Mouse (Mus musculus): ENCODE data around the gene Glcci1. TPM values are rescaled to one million over a fixed set of nuclear protein-coding genes. Genes with fewer than 3 reads are reported as not detected.
A peak's percentile ranks its signal among the peaks of the same experiment; 100 is the strongest.
"Not testable (repeated sequence)": the region's sequence is repeated elsewhere in the genome, so short reads cannot be mapped to it uniquely, and the experiment has no call there.

Gene Glcci1
- polyA plus RNA-seq, 1 experiment = 12.2 TPM

DNA sequence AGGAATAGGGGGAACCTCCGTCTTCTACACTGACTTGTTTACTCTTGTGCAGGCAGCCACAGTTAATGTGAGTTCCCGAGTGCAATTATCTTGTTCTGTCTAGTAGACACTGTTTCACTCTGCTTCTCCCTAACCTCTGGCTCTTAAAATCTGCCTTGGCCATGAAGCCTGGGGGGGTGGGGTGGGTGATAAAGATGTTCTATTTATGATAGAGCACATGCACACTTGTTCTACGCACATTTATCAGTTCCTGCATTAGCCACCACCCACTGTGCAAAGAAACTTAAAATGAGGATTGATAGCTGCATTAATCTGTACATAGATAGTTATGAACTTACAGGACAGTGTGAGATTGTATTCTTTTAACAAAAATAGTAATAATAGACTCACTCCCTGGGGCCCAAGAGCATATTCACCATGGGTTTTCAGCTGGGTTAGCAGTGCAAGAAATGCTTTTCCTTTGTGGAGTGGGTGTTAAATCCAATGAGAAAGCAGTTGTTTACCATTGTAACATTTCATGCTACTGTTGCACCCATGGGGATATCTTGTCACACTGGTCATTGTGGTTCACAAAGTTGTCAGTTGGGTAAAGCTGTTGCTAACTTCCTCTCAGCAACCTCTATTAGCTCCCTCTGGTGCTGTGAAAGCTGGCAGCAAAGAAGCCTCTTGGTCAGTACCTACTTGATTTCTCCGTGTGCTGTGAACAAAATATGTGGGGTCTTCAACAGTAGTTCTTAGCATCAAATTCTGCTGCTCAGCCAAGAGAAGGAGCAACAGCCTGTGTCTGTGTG is 21.9 kb downstream of the Glcci1 start:
- WGBS = 72% methylated on average over 4 of the region's 4 CpGs
- no peak overlapping the region for H3K27ac ChIP-seq (ENCODE audit: insufficient read depth, low read length)
- TF ChIP-seq CTCF (IDR thresholded peaks at IDR 0.05; ENCODE audit: borderline replicate concordance, insufficient read depth, low read depth, low read length) (no peak), POLR2A (IDR thresholded peaks at IDR 0.05; ENCODE audit: borderline replicate concordance, insufficient read depth, low read length) (no peak)
- no peak overlapping the region for H3K4me3 ChIP-seq (replicated peaks; ENCODE audit: insufficient read depth, low read depth, low read length)
- no peaks in the 10 kb centered on the region for H3K27me3 ChIP-seq (ENCODE audit: control insufficient read depth, insufficient read depth, low read length)
- H3K4me1 ChIP-seq (ENCODE audit: control insufficient read depth, insufficient read depth, low read length) = no peaks in the 10 kb centered on the region
- no peak for DNase-seq

DNA sequence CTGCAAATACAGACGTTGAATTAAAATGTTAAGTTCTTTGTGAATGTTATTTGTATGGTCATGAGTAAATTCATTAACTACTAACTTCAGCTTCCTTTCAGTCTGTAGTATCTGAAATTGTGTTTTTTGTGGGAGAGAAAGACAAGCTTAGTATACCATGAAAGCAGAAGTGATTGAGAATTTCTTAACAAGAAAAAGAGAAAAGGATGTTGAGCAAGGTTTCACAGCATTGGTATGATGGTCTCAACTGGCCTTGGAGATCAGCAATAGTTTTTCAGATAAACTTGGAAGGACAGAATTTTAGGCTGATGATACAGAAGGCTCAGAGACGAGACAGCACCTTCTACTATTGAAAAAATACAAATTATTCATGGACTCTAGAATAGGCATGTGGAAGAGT is 27.5 kb downstream of the Glcci1 start:
- 64% methylated on average over 2 of the region's 2 CpGs for WGBS
- H3K4me1 ChIP-seq (ENCODE audit: control insufficient read depth, insufficient read depth, low read length) = no peaks in the 10 kb centered on the region
- H3K27ac ChIP-seq (ENCODE audit: insufficient read depth, low read length) = no peak overlapping the region
- TF ChIP-seq POLR2A (IDR thresholded peaks at IDR 0.05; ENCODE audit: borderline replicate concordance, insufficient read depth, low read length) = no peak
- TF ChIP-seq CTCF (IDR thresholded peaks at IDR 0.05; ENCODE audit: borderline replicate concordance, insufficient read depth, low read depth, low read length) = no peak
- H3K4me3 ChIP-seq (replicated peaks; ENCODE audit: insufficient read depth, low read depth, low read length) = no peak overlapping the region
- no peak for DNase-seq
- no peaks in the 10 kb centered on the region for H3K27me3 ChIP-seq (ENCODE audit: control insufficient read depth, insufficient read depth, low read length)

DNA sequence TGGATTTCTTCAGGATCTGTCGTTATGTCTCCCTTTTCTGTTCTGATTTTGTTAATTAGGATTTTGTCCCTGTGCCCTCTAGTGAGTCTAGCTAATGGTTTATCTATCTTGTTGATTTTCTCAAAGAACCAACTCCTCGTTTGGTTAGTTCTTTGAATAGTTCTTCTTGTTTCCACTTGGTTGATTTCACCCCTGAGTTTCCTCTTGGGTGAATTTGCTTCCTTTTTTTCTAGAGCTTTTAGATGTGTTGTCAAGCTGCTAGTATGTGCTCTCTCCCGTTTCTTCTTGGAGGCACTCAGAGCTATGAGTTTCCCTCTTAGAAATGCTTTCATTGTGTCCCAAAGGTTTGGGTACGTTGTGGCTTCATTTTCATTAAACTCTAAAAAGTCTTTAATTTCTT is 32.1 kb downstream of the Glcci1 start:
- 84% methylated on average over 4 of the region's 4 CpGs for WGBS
- not testable (repeated sequence) for H3K4me1 ChIP-seq (ENCODE audit: control insufficient read depth, insufficient read depth, low read length); H3K27me3 ChIP-seq (ENCODE audit: control insufficient read depth, insufficient read depth, low read length); H3K27ac ChIP-seq (ENCODE audit: insufficient read depth, low read length); DNase-seq; H3K4me3 ChIP-seq (replicated peaks; ENCODE audit: insufficient read depth, low read depth, low read length)

DNA sequence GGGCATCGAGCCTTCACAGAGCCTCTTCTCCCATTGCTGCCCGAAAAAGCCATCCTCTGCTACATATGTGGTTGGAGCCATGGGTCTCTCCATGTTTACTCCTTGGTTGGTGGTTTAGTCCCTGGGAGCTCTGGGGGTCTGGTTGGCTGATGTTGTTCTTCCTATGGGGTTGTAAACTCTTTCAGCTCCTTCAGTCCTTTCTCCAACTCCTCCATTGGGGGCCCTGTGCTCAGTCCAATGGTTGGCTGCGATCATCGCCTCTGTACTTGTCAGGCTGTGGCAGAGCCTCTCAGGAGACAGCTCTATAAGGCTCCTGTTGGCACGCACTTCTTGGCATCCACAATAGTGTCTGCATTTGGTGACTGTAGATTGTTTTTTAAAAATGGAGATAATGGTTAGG is 35.4 kb downstream of the Glcci1 start:
- peak; percentile 21 to 34 for DNase-seq
- Histone ChIP-seq H3K27me3 (ENCODE audit: control insufficient read depth, insufficient read depth, low read length) (no peaks in the 10 kb centered on the region), H3K27ac (ENCODE audit: insufficient read depth, low read length) (no peak overlapping the region), H3K4me1 (ENCODE audit: control insufficient read depth, insufficient read depth, low read length) (0 out of 2 replicates have a peak, but pooled peaks cover 2% of the 10 kb centered on the region), H3K4me3 (replicated peaks; ENCODE audit: insufficient read depth, low read depth, low read length) (no peak overlapping the region)
- 46% methylated on average over 5 of the region's 5 CpGs for WGBS
- TF ChIP-seq POLR2A (IDR thresholded peaks at IDR 0.05; ENCODE audit: borderline replicate concordance, insufficient read depth, low read length) = no peak
- no peak for TF ChIP-seq CTCF (IDR thresholded peaks at IDR 0.05; ENCODE audit: borderline replicate concordance, insufficient read depth, low read depth, low read length)

DNA sequence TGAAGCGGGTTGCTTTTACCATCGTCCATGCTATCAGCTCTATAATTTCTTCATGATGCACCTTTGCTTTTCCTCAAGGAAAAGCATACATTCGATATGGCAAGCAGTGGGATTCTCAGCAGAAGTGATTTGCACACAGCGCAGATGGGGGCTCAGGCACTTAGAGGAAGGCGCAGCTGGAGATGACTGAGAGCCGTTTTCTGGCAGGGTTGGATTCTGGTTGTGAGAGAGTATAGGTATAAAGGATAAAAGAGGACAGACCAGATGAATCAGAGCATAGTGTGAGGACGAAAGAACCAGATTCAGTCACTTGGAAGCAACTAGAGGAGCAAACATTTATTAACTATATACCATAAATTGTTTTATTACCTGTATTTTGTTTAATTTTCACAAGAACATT is 36.4 kb downstream of the Glcci1 start:
- Histone ChIP-seq H3K4me1 (ENCODE audit: control insufficient read depth, insufficient read depth, low read length) (0 out of 2 replicates have a peak, but pooled peaks cover 2% of the 10 kb centered on the region), H3K27ac (ENCODE audit: insufficient read depth, low read length) (no peak overlapping the region), H3K27me3 (ENCODE audit: control insufficient read depth, insufficient read depth, low read length) (no peaks in the 10 kb centered on the region), H3K4me3 (replicated peaks; ENCODE audit: insufficient read depth, low read depth, low read length) (no peak overlapping the region)
- 82% methylated on average over 7 of the region's 7 CpGs for WGBS
- TF ChIP-seq CTCF (IDR thresholded peaks at IDR 0.05; ENCODE audit: borderline replicate concordance, insufficient read depth, low read depth, low read length) (no peak), POLR2A (IDR thresholded peaks at IDR 0.05; ENCODE audit: borderline replicate concordance, insufficient read depth, low read length) (no peak)
- DNase-seq = no peak

DNA sequence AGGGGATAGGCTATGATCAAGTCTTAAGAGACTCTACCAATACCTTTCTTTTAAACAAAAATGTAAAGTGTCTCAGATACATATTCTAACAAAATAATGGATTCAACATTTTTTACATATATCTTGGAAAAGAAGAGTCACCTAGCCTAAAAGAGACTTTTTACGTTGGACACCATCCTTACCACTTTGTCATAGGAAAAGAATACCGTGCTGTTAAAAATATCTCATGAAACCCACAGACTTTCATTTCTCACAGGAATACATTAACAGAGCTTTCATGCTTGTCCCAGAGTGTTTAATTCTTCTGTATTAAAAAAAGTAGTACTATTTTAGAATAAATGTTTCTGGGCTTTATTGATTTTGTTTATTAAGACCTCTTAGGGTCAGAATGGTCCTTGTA is 41.8 kb downstream of the Glcci1 start:
- TF ChIP-seq POLR2A (IDR thresholded peaks at IDR 0.05; ENCODE audit: borderline replicate concordance, insufficient read depth, low read length) = no peak
- no peak for TF ChIP-seq CTCF (IDR thresholded peaks at IDR 0.05; ENCODE audit: borderline replicate concordance, insufficient read depth, low read depth, low read length)
- no peak for DNase-seq
- Histone ChIP-seq H3K27me3 (ENCODE audit: control insufficient read depth, insufficient read depth, low read length) (no peaks in the 10 kb centered on the region), H3K4me1 (ENCODE audit: control insufficient read depth, insufficient read depth, low read length) (no peaks in the 10 kb centered on the region), H3K4me3 (replicated peaks; ENCODE audit: insufficient read depth, low read depth, low read length) (no peak overlapping the region), H3K27ac (ENCODE audit: insufficient read depth, low read length) (no peak overlapping the region)
- 88% methylated on average over 2 of the region's 2 CpGs for WGBS

GRCm38 (mm10) chr6:8556849-8557571 is 47.6 kb downstream of the Glcci1 start:
- no peak for DNase-seq
- H3K27ac ChIP-seq (ENCODE audit: insufficient read depth, low read length) = no peak overlapping the region
- no peak overlapping the region for H3K4me3 ChIP-seq (replicated peaks; ENCODE audit: insufficient read depth, low read depth, low read length)
- no peaks in the 10 kb centered on the region for H3K4me1 ChIP-seq (ENCODE audit: control insufficient read depth, insufficient read depth, low read length)
- TF ChIP-seq CTCF (IDR thresholded peaks at IDR 0.05; ENCODE audit: borderline replicate concordance, insufficient read depth, low read depth, low read length) = no peak
- TF ChIP-seq POLR2A (IDR thresholded peaks at IDR 0.05; ENCODE audit: borderline replicate concordance, insufficient read depth, low read length) = no peak
- no peaks in the 10 kb centered on the region for H3K27me3 ChIP-seq (ENCODE audit: control insufficient read depth, insufficient read depth, low read length)
- WGBS = 92% methylated on average over 5 of the region's 5 CpGs

DNA sequence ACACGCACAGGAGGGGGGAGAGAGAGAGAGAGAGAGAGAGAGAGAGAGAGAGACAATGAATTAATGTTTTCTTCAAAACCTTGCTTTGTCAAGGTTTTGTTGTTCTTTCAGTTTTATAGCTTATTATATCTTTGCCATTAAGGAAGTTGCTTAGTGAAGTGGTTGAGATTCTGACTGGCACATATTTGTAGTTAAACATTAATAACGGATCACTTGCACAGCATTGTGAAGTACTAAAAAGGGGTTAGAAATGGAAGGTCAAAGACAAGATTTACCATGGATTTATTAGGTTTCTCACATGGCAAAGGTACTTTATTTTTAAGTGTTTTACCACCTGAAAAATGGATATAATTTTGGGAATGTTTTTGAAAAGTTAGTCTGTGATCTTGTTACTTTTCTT is 51.3 kb downstream of the Glcci1 start:
- no peak for TF ChIP-seq POLR2A (IDR thresholded peaks at IDR 0.05; ENCODE audit: borderline replicate concordance, insufficient read depth, low read length)
- no peak for TF ChIP-seq CTCF (IDR thresholded peaks at IDR 0.05; ENCODE audit: borderline replicate concordance, insufficient read depth, low read depth, low read length)
- Histone ChIP-seq H3K27me3 (ENCODE audit: control insufficient read depth, insufficient read depth, low read length) (no peaks in the 10 kb centered on the region), H3K4me1 (ENCODE audit: control insufficient read depth, insufficient read depth, low read length) (no peaks in the 10 kb centered on the region), H3K4me3 (replicated peaks; ENCODE audit: insufficient read depth, low read depth, low read length) (no peak overlapping the region), H3K27ac (ENCODE audit: insufficient read depth, low read length) (no peak overlapping the region)
- DNase-seq = no peak
- 91% methylated on average over 2 of the region's 2 CpGs for WGBS
